Mouse (Mus musculus) intestine, embryonic 14.5 days (tissue): ENCODE measurements around the gene Fam187a. TPM values are rescaled to one million over a fixed set of nuclear protein-coding genes. Genes with fewer than 3 reads are reported as not detected.

ENCODE experiments used
- ATAC-seq: fragments of 200-750 bp; cut with Nextera tagmentation; replicated peaks from 2 replicates; pipeline ENCODE4 v1.8.0; 2017; ENCODE audit warnings: low read depth, moderate number of reproducible peaks, moderate TSS enrichment, moderate library complexity; ENCODE audit not compliant: low FRiP score, low TSS enrichment
- DNase-seq: peaks from one replicate; pipeline ENCODE4 v3.0.0-alpha.2; 2018; ENCODE audit warnings: low spot score
- H3K27ac ChIP-seq: fragments of 300-500 bp; sonication (generic); 2 replicates; pipeline ENCODE4 v1.5.1; 2014; ENCODE audit warnings: low read depth, mild to moderate bottlenecking, control low read depth
- H3K27me3 ChIP-seq: fragments of 300-500 bp; sonication (generic); replicated peaks from 2 replicates; pipeline ENCODE4 v1.6.1; 2014; ENCODE audit warnings: low read length, control low read depth; ENCODE audit not compliant: control insufficient read depth, insufficient read depth
- H3K36me3 ChIP-seq: fragments of 300-500 bp; sonication (generic); 2 replicates; pipeline ENCODE4 v1.6.1; 2014; ENCODE audit warnings: low read length, control low read depth; ENCODE audit not compliant: control insufficient read depth, insufficient read depth
- H3K4me1 ChIP-seq: fragments of 300-500 bp; sonication (generic); replicated peaks from 2 replicates; pipeline ENCODE4 v1.6.1; 2014; ENCODE audit warnings: low read length, control low read depth, mixed read lengths; ENCODE audit not compliant: control insufficient read depth, insufficient read depth
- H3K4me2 ChIP-seq: fragments of 300-500 bp; sonication (generic); 2 replicates; pipeline ENCODE4 v1.6.1; 2014; ENCODE audit warnings: low read length
- H3K4me3 ChIP-seq: fragments of 300-500 bp; sonication (generic); 2 replicates; pipeline ENCODE4 v1.5.1; 2014; ENCODE audit warnings: low read depth, low read length, control low read depth, mixed read lengths
- H3K9ac ChIP-seq: fragments of 300-500 bp; sonication (generic); 2 replicates; pipeline ENCODE4 v1.6.1; 2014; ENCODE audit warnings: mild to moderate bottlenecking, low read length
- H3K9me3 ChIP-seq: fragments of 300-500 bp; sonication (generic); 2 replicates; pipeline ENCODE4 v1.6.1; 2016; ENCODE audit warnings: low read length, control low read depth; ENCODE audit not compliant: control insufficient read depth
- WGBS: fragments of 180-500 bp; shearing (Covaris S2); extraction: QIAGEN DNeasy Blood & Tissue Kit; methylation state at CpG from one replicate; pipeline ENCODE4 v1.1.7; 2014; 5-methylcytosine and 5-hydroxymethylcytosine counted together
- polyA plus RNA-seq: library from polyadenylated mRNA; unstranded; fragments of >200 nt; fragmentation: Nextera tagmentation; extraction: Ambion mirVana; gene quantifications from 2 replicates; pipeline ENCODE4 v1.2.1, GENCODE M21; 2014

Fam187a gene
- polyA plus RNA-seq, 1 experiment from 2014 or later, result not detected

DNA sequence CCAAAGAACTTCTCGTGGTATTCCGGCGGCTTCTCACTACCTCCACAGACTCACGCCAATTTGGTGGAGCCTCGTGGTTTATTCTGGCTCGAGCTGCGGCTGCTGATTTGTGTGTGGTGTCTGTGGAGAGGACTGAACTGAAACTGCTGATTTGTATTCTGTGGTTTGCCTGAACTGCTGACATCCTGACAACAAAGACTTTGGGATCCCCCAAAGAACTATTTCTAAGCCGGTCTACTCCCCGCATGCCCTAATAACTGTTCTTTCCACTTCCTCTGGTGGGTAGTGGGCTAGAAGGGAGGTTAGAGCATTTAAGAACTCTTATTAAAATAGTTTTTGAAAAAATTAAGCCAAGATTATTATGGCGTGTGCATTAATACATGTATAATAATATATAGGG is 45.7 kb downstream of the Fam187a start:
- Histone ChIP-seq H3K4me1 (no peaks in the 10 kb centered on the region), H3K4me3 (no peak overlapping the region), H3K27ac (no peak overlapping the region), H3K4me2 (no peak overlapping the region), H3K27me3 (no peaks in the 10 kb centered on the region), H3K36me3 (no peaks in the 10 kb centered on the region), H3K9ac (no peak overlapping the region), H3K9me3 (no peaks in the 10 kb centered on the region)
- no peak for ATAC-seq
- no peak for DNase-seq
- WGBS, result 93% methylated on average over 10 of the region's 10 CpGs

DNA sequence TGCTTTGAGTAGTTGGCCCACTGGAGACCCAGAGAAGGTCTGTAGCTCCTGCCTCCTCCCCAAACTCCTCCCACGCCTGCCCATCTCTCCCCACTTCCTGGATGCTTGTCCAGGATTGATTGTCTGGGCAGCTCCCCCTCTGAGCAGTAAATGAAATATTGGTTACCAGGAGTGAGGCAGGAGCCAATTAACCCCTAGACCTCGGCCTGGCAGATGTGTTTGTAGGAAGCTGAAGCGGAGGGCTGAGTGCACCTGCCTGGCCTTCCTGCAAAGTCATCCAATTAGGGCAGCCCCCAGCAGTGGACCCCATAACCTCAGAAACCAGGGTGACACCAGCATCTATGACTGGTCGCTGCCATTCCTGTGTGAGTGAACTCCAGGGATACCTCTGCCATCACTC is 51.3 kb downstream of the Fam187a start:
- WGBS, result 33% methylated on average over 4 of the region's 4 CpGs
- ATAC-seq (no peak), DNase-seq (no peak)
- no peaks in the 10 kb centered on the region for H3K9me3 ChIP-seq
- H3K4me1 ChIP-seq, result peaks cover 12% of the 10 kb centered on the region; the same call in 1 of the 2 replicates
- no peak overlapping the region for H3K4me3 ChIP-seq
- no peak overlapping the region for H3K9ac ChIP-seq
- 0 out of 2 replicates have a peak, but pooled peaks cover 3% of the 10 kb centered on the region for H3K27me3 ChIP-seq
- no peak overlapping the region for H3K4me2 ChIP-seq
- H3K36me3 ChIP-seq, result no peaks in the 10 kb centered on the region
- H3K27ac ChIP-seq, result no peak overlapping the region

Other genes starting within 250 kb of the Fam187a start
- 0.31 and 1.3 TPM in 2 replicates for gene Meioc, start 221.5 kb upstream of the Fam187a start, polyA plus RNA-seq
- 43.5 and 43.6 TPM in 2 replicates for gene Ccdc43, start 187.4 kb upstream of the Fam187a start, polyA plus RNA-seq
- gene Adam11, start 123.7 kb upstream of the Fam187a start, polyA plus RNA-seq, result 4.9 and 5.8 TPM in 2 replicates
- 47.7 and 57.7 TPM in 2 replicates for gene Gjc1, start 65.5 kb upstream of the Fam187a start, polyA plus RNA-seq
- gene Higd1b, start 49.3 kb upstream of the Fam187a start, polyA plus RNA-seq, result not detected in 2 replicates
- 180 and 184 TPM in 2 replicates for gene Eftud2, start 4.2 kb upstream of the Fam187a start, polyA plus RNA-seq
- gene Ccdc103, start 4.0 kb upstream of the Fam187a start, polyA plus RNA-seq, result 0.81 and 1.2 TPM in 2 replicates
- 0.28 and 0.58 TPM in 2 replicates for gene Gfap, start 15.7 kb downstream of the Fam187a start, polyA plus RNA-seq
- gene Kif18b, start 40.0 kb downstream of the Fam187a start, polyA plus RNA-seq, result 7.0 and 7.8 TPM in 2 replicates
- gene C1ql1, start 61.5 kb downstream of the Fam187a start, polyA plus RNA-seq, result 8.2 and 9.0 TPM in 2 replicates
- gene Nmt1, start 143.0 kb downstream of the Fam187a start, polyA plus RNA-seq, result 69.3 and 69.7 TPM in 2 replicates
- 164 and 183 TPM in 2 replicates for gene Dcakd, start 143.2 kb downstream of the Fam187a start, polyA plus RNA-seq
- 1.9 and 2.1 TPM in 2 replicates for gene Plcd3, start 216.5 kb downstream of the Fam187a start, polyA plus RNA-seq
- 13.0 and 14.5 TPM in 2 replicates for gene Acbd4, start 216.5 kb downstream of the Fam187a start, polyA plus RNA-seq
- gene Hexim1, start 231.1 kb downstream of the Fam187a start, polyA plus RNA-seq, result 6.8 and 6.9 TPM in 2 replicates
- gene Hexim2, start 247.3 kb downstream of the Fam187a start, polyA plus RNA-seq, result 6.9 and 9.7 TPM in 2 replicates